Mouse (Mus musculus): Measurements from ENCODE around the gene Lat2. TPM values are rescaled to one million over a fixed set of nuclear protein-coding genes. Genes with fewer than 3 reads are reported as not detected.
A peak's percentile ranks its signal among the peaks of the same experiment; 100 is the strongest.

Lat2 gene
- total RNA-seq, 2 experiments from 2014 or later = 0.87 to 1.2 TPM

DNA sequence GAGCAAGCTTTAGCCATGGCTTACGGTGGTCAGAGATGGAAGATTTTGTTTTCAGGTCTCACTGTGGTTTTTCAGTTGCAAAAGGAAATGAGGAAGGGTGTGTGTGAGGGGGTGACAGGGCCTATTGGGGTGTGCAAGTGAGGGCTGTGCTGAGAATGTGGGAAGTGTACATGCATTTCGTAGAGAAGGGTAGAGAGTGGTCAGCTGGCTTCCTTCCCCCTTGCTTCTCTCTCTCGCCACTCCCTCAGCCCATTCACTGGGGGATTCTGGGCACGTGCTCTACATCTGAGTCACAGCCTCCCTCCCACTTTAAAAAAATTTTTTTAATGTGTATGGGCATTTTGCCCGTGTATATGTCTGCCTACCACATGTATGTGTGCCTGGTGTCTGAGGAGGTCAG, 7.7 kb downstream of the Lat2 start:
- no peak for DNase-seq
- intact Hi-C loops (cut with DNase I) = no loop called here
- no peak for TF ChIP-seq CTCF (IDR thresholded peaks at IDR 0.05)
- H3K4me3 ChIP-seq = no peak overlapping the region
- no peak overlapping the region for H3K27ac ChIP-seq

DNA sequence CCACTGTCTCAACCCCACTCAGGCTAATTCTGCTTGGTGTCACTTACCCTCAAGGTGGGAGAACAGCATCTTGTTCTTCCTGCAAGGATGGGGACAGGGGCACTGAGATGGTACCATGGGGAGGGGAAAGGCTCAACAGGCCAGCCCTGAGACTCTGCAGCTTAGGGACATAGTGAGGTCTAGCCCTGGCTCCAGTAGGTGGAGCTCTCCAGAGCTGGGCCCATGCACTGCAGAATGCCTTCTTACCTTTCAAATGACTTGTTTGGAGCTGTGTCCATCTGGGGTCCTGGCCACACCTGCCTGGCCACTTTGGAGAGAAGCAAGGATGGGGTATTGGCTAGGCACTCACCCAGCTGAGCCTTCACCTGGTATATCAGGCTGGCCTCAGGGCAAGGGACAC, 8.5 kb downstream of the Lat2 start:
- intact Hi-C loops (cut with DNase I) = no loop called here
- TF ChIP-seq CTCF (IDR thresholded peaks at IDR 0.05) = peak; percentile 8; the same call in 1 of the 2 replicates
- no peak for DNase-seq
- Histone ChIP-seq H3K4me3 (no peak overlapping the region), H3K27ac (no peak overlapping the region)

DNA sequence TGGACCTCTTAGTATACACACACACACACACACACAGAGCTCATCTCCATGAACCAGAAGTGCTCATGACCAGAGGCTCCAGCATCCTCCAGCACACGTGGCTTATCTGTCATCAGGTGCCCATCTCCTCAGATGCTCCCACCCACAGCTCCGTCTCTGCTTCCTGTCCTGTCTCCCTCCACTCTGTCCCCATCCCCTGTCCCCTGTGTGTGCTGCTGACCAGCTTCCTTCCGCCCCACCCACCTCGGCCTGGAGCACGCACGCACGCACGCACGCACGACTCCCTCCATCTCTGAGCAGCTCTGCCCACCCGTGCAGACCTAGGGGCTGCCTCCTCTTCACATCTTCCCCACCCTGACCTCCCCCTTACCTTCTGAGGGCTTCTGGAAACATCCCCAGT, 10.4 kb downstream of the Lat2 start:
- intact Hi-C loops (cut with DNase I) = no loop called here
- no peak for TF ChIP-seq CTCF (IDR thresholded peaks at IDR 0.05)
- H3K4me3 ChIP-seq = no peak overlapping the region
- no peak overlapping the region for H3K27ac ChIP-seq
- no peak for DNase-seq

DNA sequence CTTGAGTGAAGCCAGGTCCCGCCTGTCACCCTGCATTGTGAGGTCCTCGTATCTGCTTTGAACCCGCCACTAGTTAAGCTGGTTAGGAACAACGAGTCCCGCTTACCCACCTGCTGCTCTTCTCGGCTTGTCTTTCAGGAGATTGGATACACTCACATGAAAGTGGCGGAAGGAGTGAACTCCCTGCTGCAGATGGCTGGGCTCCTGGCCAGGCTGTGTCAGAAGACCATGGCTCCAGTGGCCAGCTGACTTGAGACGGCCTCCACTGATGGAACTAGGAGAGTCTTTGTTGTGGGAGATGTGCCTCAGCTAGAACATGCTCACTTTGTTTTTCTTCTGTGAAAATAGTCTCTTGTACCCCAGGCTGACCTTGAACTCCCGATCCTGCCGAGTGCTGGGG, 17.1 kb downstream of the Lat2 start:
- intact Hi-C loops (cut with DNase I) = no loop called here
- Histone ChIP-seq H3K4me3 (no peak overlapping the region), H3K27ac (no peak overlapping the region)
- peak; percentile 65 for DNase-seq
- no peak for TF ChIP-seq CTCF (IDR thresholded peaks at IDR 0.05)

- Histone ChIP-seq H3K4me3 (no peak overlapping the region), H3K27ac (no peak overlapping the region)
- DNase-seq = no peak
- intact Hi-C loops (cut with DNase I) = no loop called here
- no peak for TF ChIP-seq CTCF (IDR thresholded peaks at IDR 0.05)
Measured at GRCm38 (mm10) chr5:134593093-134593492, 21.7 kb downstream of the Lat2 start.

DNA sequence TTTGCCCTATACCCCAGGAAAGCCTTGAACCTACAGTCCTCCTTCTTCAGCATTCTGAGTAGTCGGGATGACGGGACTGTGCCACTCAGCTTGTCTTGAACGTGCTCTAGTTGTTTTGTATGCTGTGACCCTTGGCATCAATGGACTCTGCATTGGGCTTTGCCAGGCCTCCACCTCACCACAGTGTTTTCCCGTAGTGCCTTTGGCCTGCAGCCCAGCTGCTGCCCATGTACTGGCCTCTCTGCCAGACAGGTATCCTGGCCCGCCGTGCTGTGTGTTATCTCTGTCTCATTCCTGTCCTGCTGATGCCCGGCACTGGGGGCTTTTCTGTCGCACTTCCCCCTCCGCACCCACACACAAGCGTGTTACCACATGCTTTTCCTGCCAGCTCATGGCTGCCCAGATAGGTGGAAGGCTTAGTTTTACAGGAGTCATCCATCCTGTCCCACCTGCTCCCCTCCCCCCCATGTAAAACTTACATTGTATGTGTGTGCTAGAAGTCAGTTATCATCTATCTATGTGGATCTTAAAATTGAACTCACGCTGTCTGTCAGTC, 22.7 kb downstream of the Lat2 start:
- TF ChIP-seq CTCF (IDR thresholded peaks at IDR 0.05) = no peak
- Histone ChIP-seq H3K27ac (no peak overlapping the region), H3K4me3 (no peak overlapping the region)
- no peak for DNase-seq
- intact Hi-C loops (cut with DNase I) = no loop called here

- intact Hi-C loops (cut with DNase I) = no loop called here
- no peak for TF ChIP-seq CTCF (IDR thresholded peaks at IDR 0.05)
- no peak overlapping the region for H3K27ac ChIP-seq
Measured at GRCm38 (mm10) chr5:134589900-134590299, 24.9 kb downstream of the Lat2 start.

GRCm38 (mm10) chr5:134584798-134585197, 30.0 kb downstream of the Lat2 start:
- TF ChIP-seq CTCF (IDR thresholded peaks at IDR 0.05) = no peak
- intact Hi-C loops (cut with DNase I) = loop anchor here (5.0 kb wide), 2 partner anchors 42 to 103 kb away; partner anchors contain the start of gene Limk1

More at GRCm38 (mm10) chr5:134589900-134590299, 24.9 kb downstream of the Lat2 start:
- DNase-seq = no peak
- no peak overlapping the region for H3K4me3 ChIP-seq

GRCm38 (mm10) chr5:134583884-134584213, 31.0 kb downstream of the Lat2 start:
- H3K27ac ChIP-seq = no peak overlapping the region
- no peak for TF ChIP-seq CTCF (IDR thresholded peaks at IDR 0.05)
- no peak overlapping the region for H3K4me3 ChIP-seq
- intact Hi-C loops (cut with DNase I) = loop anchor here (2.0 to 5.0 kb wide), 4 partner anchors 42 to 103 kb away; partner anchors contain the start of gene Limk1
- DNase-seq = no peak

More at GRCm38 (mm10) chr5:134584798-134585197, 30.0 kb downstream of the Lat2 start:
- H3K27ac ChIP-seq = no peak overlapping the region
- DNase-seq = no peak
- no peak overlapping the region for H3K4me3 ChIP-seq

DNA sequence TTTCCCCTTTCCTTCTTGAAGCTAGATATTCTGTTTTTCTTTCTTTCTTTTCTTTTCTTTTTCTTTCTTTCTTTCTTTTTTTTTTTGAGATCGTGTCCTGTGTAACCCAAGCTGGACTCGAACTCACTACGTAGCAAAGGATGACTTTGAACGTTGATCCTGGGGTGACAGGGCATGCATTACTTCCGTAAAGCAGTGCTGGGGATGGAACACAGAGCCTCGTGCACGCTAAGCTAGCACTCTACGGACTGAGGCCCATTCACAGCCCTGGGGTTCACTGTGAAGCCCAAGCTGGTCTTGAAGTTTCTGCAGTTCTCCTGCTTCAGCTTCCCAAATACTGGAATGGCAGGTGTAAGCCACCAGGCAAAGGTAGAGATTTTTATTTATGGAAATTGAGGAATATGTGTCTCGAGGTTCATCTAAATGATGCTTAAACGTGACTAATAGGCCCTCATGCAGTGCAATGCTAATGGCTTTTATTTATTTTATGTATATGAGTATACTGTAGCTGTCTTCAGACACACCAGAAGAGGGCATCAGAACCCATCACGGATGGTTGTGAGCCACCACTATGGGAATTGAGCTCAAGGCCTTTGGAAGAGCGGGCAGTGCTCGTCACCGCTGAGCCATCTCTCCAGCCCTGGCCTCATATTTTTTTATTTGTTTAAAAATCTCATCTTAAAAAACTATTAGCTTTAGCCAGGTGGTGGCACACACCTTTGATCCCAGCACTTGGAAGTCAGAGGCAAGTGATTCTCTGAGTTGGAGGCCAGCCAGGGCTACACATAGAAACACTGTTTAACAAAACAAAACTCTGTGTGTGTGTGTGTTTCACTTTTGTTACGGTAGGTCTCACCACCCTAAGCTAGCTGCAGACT, 31.6 kb downstream of the Lat2 start:
- Histone ChIP-seq H3K4me3 (peak overlapping the region; percentile 98), H3K27ac (peak overlapping the region; percentile 86)
- no peak for TF ChIP-seq CTCF (IDR thresholded peaks at IDR 0.05)
- intact Hi-C loops (cut with DNase I) = loop anchor here (2.0 to 5.0 kb wide), 4 partner anchors 41 to 104 kb away; partner anchors contain the start of gene Limk1
- no peak for DNase-seq

DNA sequence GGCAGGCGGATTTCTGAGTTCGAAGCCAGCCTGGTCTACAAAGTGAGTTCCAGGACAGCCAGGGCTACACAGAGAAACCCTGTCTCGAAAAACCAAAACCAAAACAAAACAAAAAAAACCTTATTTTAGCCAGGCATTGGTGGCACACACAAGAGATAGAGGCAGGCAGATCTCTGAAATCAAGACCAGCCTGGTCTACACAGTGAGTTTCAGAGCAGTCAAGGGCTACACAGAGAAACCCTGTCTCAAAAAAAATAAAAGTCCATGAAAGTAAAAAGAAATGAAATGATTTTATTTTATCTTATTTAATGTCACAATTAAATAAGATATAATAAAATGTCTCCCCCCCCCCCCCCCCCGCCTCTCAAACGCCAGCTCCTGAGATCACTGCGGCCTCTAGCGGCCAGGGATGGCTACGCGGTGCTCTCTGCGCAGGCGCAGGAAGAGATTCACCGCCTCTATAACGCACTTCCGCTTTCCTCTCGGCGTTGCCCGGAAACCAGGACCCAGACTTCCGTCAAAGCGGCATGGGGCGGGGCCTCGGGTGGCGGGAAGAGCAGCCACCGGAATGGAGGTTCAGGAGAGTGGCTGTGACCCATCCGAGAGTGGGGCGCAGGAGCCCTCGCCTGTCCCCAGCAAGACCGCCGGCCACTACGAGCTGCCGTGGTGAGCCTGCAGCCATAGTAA, 32.5 kb downstream of the Lat2 start:
- Histone ChIP-seq H3K27ac (peak overlapping the region; percentile 86), H3K4me3 (peak overlapping the region; percentile 98)
- peak; percentile 97 for DNase-seq
- TF ChIP-seq CTCF (IDR thresholded peaks at IDR 0.05) = peak; percentile 84
- intact Hi-C loops (cut with DNase I) = loop anchor here (2.0 to 5.0 kb wide), 4 partner anchors 40 to 105 kb away; partner anchors contain the start of gene Limk1

DNA sequence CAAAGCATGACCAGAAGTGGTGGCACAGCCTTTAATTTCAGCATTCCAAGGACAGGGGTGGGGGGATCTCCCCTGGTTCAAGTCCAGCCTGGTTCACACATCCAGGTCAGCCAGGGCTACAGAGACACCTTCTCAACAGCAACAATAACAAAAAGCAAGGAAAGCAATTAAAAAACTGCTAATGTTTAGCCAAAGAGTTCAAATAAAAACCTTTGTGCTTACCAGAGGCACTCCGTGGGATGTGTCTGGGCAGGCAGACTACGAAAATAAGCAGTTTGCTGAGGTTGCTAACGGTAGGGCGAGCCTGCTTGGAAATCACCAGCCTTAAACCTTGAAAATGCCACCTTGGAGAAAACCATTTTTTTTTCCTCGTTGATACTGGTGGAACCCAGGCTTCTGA, 33.7 kb downstream of the Lat2 start, which contains the start of gene Rfc2:
TSS of gene Rfc2 (plus strand) at position 221 of the 400 bp plus-strand sequence.
- TF ChIP-seq CTCF (IDR thresholded peaks at IDR 0.05) = no peak
- DNase-seq = no peak
- H3K4me3 ChIP-seq = no peak within 1 kb of the TSS

GRCm38 (mm10) chr5:134579135-134579534, 35.7 kb downstream of the Lat2 start:
- Histone ChIP-seq H3K27ac (no peak overlapping the region), H3K4me3 (no peak overlapping the region)
- no peak for DNase-seq
- intact Hi-C loops (cut with DNase I) = no loop called here
- TF ChIP-seq CTCF (IDR thresholded peaks at IDR 0.05) = no peak

More for the DNA sequence above, 33.7 kb downstream of the Lat2 start, which contains the start of gene Rfc2:
- H3K27ac ChIP-seq = peak within 1 kb of the TSS; percentile 67
- intact Hi-C loops (cut with DNase I) = loop anchor here (5.0 kb wide), 2 partner anchors 39 to 106 kb away; partner anchors contain the start of gene Limk1
